12 mouse cellular contexts compared by ENCODE assay signal in the genomic region with DNA sequence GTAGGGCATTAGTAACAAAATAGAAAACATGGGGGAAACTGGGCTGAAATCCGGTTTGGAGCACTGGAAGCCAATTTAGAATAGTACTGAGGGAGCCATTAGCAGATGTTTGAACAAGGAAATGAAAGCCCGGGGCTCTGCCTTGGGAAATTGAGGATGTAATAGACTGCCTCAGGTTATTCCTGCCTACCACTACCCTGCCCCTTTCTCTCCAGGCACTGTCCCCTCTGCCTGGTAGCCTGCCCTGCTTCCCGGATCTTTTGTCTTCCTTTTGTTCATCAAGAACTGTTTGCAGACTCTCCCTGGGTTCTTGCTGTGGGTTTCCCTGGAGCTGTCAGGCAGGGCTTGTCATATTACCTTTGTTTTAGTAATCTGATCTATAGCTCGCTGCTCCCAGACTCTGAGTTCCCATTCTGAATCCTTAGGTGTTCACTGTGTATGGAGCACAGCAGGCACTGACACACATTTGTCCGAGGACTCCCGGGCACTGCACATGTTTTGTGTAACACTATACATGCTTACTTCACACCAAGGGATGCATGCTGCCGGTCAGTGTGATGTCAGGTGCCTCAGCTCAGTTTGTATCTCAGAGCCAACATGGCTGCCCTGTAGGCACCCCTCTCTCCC.
A peak's percentile ranks its signal among the peaks of the same experiment; 100 is the strongest.
DNase-seq lines count a peak whose midpoint lies in the region; ATAC-seq and TF ChIP-seq lines count a peak whose summit lies in the region.
"Had no signal": no experiment of that assay in that cellular context is flagged by ENCODE, and none has a peak within 500 bp of the region (broad histone marks: within the 10 kb centered on the region; RNA-seq: fewer than 3 reads in every experiment).

No protein-coding gene starts in this region.

- peaks cover 10% of the 10 kb centered on the region; the same call in 1 of the 2 replicates for H3K36me3 ChIP-seq in forebrain, embryonic 10.5 days (replicated peaks)
- H3K36me3 ChIP-seq in forebrain, embryonic 15.5 days = peaks cover 2% of the 10 kb centered on the region; the same call in 1 of the 2 replicates
- no peaks in the 10 kb centered on the region; the same call in 1 of the 2 replicates for H3K36me3 ChIP-seq in hindbrain, embryonic 12.5 days
- H3K36me3 ChIP-seq in neural tube, embryonic 15.5 days = peaks cover 6% of the 10 kb centered on the region; the same call in 1 of the 2 replicates

- no peak for DNase-seq in forebrain, embryonic 10.5 days (ENCODE audit: extremely low spot score, low spot score)
- DNase-seq in layer of hippocampus, adult 2 months (ENCODE audit: low spot score in 2 of 2) = no peak
- no peak for DNase-seq in layer of hippocampus, postnatal 25 days (ENCODE audit: extremely low spot score in 1 of 2, low spot score in 1 of 2)
- no peak for DNase-seq in urinary bladder, postnatal 10 days (ENCODE audit: low spot score)
- DNase-seq in ovary, postnatal 10 days (ENCODE audit: low spot score) = no peak
- DNase-seq: adrenal gland, adult 8-10 months; kidney, adult 18-20 months; right cerebral cortex, postnatal 25 days had no signal

- no peak for TF ChIP-seq CTCF in layer of hippocampus, adult 2 months (conservative IDR thresholded peaks at IDR 0.05)

- no peaks in the 10 kb centered on the region for H3K27me3 ChIP-seq in forebrain, embryonic 10.5 days (ENCODE audit: poor library complexity, severe bottlenecking)
- H3K27me3 ChIP-seq in forebrain, embryonic 15.5 days = no peaks in the 10 kb centered on the region
- H3K27me3 ChIP-seq in hindbrain, embryonic 12.5 days = no peaks in the 10 kb centered on the region
- H3K27me3 ChIP-seq in neural tube, embryonic 15.5 days (replicated peaks) = no peaks in the 10 kb centered on the region

- no peaks in the 10 kb centered on the region for H3K9me3 ChIP-seq in forebrain, embryonic 10.5 days
- no peaks in the 10 kb centered on the region for H3K9me3 ChIP-seq in forebrain, embryonic 15.5 days
- H3K9me3 ChIP-seq in hindbrain, embryonic 12.5 days (replicated peaks) = no peaks in the 10 kb centered on the region
- H3K9me3 ChIP-seq in neural tube, embryonic 15.5 days (replicated peaks) = no peaks in the 10 kb centered on the region

- H3K4me2 ChIP-seq in forebrain, embryonic 15.5 days (replicated peaks) = no peak overlapping the region
- no peak overlapping the region for H3K4me2 ChIP-seq in hindbrain, embryonic 12.5 days (replicated peaks)
- H3K4me2 ChIP-seq in neural tube, embryonic 15.5 days = no peak overlapping the region
- H3K4me2 ChIP-seq: liver, embryonic 11.5 days had no signal

- 0 out of 2 replicates have a peak overlapping the region, but pooled peaks have one; percentile 40 for H3K27ac ChIP-seq in forebrain, embryonic 10.5 days
- no peak overlapping the region for H3K27ac ChIP-seq in forebrain, embryonic 15.5 days (replicated peaks)
- peak overlapping the region; percentile 51 for H3K27ac ChIP-seq in layer of hippocampus, adult 2 months
- peak overlapping the region; percentile 76 for H3K27ac ChIP-seq in hindbrain, embryonic 12.5 days
- peak overlapping the region; percentile 7; the same call in 1 of the 2 replicates for H3K27ac ChIP-seq in neural tube, embryonic 15.5 days (replicated peaks)

- H3K4me1 ChIP-seq in forebrain, embryonic 10.5 days = peaks cover 26% of the 10 kb centered on the region
- peaks cover 13% of the 10 kb centered on the region; the same call in 1 of the 2 replicates for H3K4me1 ChIP-seq in forebrain, embryonic 15.5 days
- H3K4me1 ChIP-seq in hindbrain, embryonic 12.5 days = peaks cover 29% of the 10 kb centered on the region
- H3K4me1 ChIP-seq in neural tube, embryonic 15.5 days = peaks cover 30% of the 10 kb centered on the region

- H3K4me3 ChIP-seq in forebrain, embryonic 10.5 days = no peak overlapping the region
- no peak overlapping the region for H3K4me3 ChIP-seq in forebrain, embryonic 15.5 days
- no peak overlapping the region for H3K4me3 ChIP-seq in layer of hippocampus, adult 2 months
- H3K4me3 ChIP-seq in hindbrain, embryonic 12.5 days = no peak overlapping the region
- no peak overlapping the region for H3K4me3 ChIP-seq in neural tube, embryonic 15.5 days (replicated peaks)

- no peak overlapping the region for H3K9ac ChIP-seq in forebrain, embryonic 15.5 days (replicated peaks)
- H3K9ac ChIP-seq in hindbrain, embryonic 12.5 days = no peak overlapping the region
- H3K9ac ChIP-seq in neural tube, embryonic 15.5 days (replicated peaks) = no peak overlapping the region

- 38% methylated on average over 7 of the region's 7 CpGs for WGBS in forebrain, embryonic 10.5 days
- WGBS in forebrain, embryonic 15.5 days = 31% methylated on average over 7 of the region's 7 CpGs
- WGBS in hindbrain, embryonic 12.5 days = 25% methylated on average over 7 of the region's 7 CpGs
- WGBS in neural tube, embryonic 15.5 days = 27% methylated on average over 7 of the region's 7 CpGs

- ATAC-seq in forebrain, embryonic 15.5 days (replicated peaks) = no peak
- peak; percentile 43; the same call in 1 of the 2 replicates for ATAC-seq in hindbrain, embryonic 12.5 days (ENCODE audit: low FRiP score)
- ATAC-seq in neural tube, embryonic 15.5 days (ENCODE audit: low FRiP score) = no peak
